Mouse (Mus musculus): ENCODE data around the gene Efhd1. TPM values are rescaled to one million over a fixed set of nuclear protein-coding genes. Genes with fewer than 3 reads are reported as not detected.

Efhd1 gene
- polyA plus RNA-seq, 1 experiment from 2014 or later = 26.0 TPM

DNA sequence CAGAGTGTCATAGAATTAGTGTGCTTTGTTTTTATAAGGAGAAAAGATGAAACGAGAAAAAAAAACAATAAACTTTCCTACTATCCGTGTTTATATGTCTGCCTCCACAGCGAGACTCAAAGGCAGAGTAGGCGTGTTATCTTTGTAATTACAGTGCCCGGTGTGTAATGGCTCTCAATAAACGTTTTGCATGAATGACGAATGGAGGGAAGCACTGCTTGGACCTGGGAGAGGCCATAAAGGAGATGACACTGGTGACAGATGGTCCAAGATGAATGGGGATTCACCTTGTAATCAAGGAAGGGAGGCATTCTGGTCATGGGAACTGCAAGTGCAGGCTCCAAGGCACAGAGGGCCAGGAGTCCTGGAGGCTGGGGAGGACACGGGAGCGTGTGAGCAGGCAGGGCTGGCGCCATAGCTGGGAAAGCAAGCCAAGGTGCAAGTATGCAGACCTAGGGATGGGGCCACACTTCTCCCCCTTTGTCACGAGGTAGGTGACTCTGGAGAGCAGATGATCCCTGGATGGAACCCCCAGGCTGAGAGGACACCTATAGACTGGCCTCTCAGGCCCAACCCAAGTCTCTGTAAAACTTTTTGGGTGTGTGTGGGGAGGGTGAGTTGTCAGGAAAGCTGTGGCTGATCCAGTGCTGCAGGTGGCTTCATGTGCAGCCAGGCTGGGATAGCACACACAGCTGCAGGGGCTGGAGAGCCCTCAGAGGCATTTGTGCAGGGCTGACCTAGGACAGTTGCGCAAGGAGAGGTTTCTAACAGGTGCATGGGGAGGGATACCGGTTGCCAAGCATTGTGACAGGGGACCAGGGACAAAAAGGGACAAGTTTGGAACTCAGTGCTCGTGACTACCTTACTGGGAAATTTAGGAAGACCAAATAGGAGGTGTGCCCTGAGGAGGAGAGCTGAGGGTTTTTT lies 36.5 kb downstream of the Efhd1 start:
- POLR2A ChIA-PET = no interaction called here
- in situ Hi-C loops (cut with MboI; ENCODE audit: low pct_unique_long_range_greater_than_20kb) = no loop called here
- no peaks in the 10 kb centered on the region for H3K27me3 ChIP-seq

DNA sequence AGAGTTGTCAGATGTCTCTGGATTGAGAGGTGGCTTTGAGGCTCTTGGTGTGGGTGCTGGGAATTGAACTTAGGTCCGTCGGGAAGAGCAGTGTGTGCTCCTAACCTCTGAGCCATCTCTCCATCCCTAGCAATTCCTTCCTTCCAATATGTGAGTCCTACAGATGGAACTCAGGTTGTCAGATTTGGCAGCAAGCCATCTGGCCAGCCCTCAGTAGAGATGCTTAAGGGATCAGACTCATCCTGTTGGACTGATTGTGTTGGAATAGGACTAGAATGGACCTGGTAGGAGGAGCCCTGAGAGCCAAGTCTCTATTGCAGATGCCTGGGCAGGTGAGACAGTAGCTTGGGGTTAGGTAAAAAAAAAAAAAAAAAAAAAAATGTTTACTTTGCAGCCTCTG lies 37.8 kb downstream of the Efhd1 start:
- H3K27me3 ChIP-seq = no peaks in the 10 kb centered on the region
- DNase-seq (ENCODE audit: low read depth, low spot score) (no peak), ATAC-seq (no peak)
- CTCF ChIA-PET = interaction anchor here (1.0 to 1.3 kb wide), 2 partner anchors 10 to 20 kb away, joined by 3 read pairs; no protein-coding TSS in a partner anchor
- in situ Hi-C loops (cut with MboI; ENCODE audit: low pct_unique_long_range_greater_than_20kb) = no loop called here
- POLR2A ChIA-PET = interaction anchor here (0.7 kb wide), 1 partner anchor 25 kb away, joined by 5 read pairs; no protein-coding TSS in a partner anchor
- TF ChIP-seq CTCF (IDR thresholded peaks at IDR 0.05) = no peak

More for the DNA sequence above, 36.5 kb downstream of the Efhd1 start:
- no peak for ATAC-seq
- no peak for DNase-seq (ENCODE audit: low read depth, low spot score)
- CTCF ChIA-PET = no interaction called here
- no peak for TF ChIP-seq CTCF (IDR thresholded peaks at IDR 0.05)

DNA sequence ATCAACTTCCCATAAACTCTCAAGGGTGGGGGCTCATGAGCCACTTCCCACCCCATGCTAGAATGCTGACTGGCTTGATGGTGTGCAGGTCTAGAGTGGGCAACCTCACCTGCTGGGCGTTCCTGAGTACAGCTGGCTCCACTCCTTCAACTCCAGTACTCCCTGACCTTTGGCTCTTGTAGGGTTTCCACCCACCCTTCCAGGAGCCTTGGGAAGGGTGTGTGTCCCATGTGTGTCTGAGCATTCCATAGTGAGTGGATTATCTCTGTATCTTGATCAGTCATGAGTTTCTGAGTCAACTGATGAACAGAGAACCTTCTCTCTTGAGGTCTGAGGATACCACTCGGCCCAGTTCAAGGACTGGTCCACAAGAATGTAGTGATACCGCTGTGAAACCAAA lies 44.8 kb downstream of the Efhd1 start:
- POLR2A ChIA-PET = no interaction called here
- DNase-seq (ENCODE audit: low read depth, low spot score) = no peak
- no peak for TF ChIP-seq CTCF (IDR thresholded peaks at IDR 0.05)
- in situ Hi-C loops (cut with MboI; ENCODE audit: low pct_unique_long_range_greater_than_20kb) = no loop called here
- H3K27me3 ChIP-seq = no peaks in the 10 kb centered on the region
- CTCF ChIA-PET = interaction anchor here (1.3 kb wide), 1 partner anchor 11 kb away, joined by 4 read pairs; no protein-coding TSS in a partner anchor
- ATAC-seq = no peak

DNA sequence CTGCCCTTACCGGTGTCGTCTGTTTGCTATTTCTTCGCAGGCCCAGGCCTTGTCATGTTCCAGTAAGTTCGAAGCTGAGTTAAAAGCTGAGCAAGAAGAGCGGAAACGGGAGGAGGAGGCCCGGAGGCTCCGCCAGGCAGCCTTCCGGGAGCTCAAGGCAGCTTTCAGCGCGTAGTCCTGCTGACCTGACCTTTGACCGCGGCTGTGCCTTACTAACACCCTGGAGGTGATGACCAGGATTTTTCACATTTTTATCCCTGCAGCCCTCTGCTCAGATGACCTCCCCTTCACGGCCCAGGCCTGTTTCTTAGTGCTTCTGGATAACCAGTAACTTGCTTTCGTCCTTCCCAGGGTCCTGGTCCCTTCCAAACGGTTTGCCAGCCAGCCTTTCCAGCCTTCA lies 45.5 kb downstream of the Efhd1 start:
- ATAC-seq (no peak), DNase-seq (ENCODE audit: low read depth, low spot score) (no peak)
- TF ChIP-seq CTCF (IDR thresholded peaks at IDR 0.05) = no peak
- H3K27me3 ChIP-seq = no peaks in the 10 kb centered on the region
- in situ Hi-C loops (cut with MboI; ENCODE audit: low pct_unique_long_range_greater_than_20kb) = no loop called here
- ChIA-PET POLR2A (no interaction called here), CTCF (interaction anchor here (1.3 kb wide), 1 partner anchor 11 kb away, joined by 4 read pairs; no protein-coding TSS in a partner anchor)

DNA sequence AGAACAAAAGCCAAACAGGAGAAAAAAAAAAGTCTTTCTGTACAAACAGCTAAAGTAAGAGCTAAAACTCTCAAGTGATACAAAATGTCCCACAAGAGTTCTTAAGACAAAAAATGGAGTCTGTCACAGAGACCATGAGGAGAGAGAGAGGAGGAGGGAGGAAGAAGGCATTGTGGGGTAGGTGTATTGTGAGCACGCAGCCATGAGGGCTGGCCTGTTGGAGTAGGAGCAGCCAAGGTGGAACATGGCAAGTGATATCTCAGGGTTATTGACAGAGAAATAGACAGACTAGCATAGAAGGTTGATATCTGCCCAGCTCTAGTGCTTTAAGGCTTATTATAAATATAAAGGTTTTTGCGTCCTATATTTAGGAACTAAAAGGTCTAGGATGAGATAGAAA lies 48.5 kb downstream of the Efhd1 start:
- ATAC-seq = no peak
- POLR2A ChIA-PET = interaction anchor here (0.6 kb wide), 1 partner anchor 744 kb away, joined by 3 read pairs; no protein-coding TSS in a partner anchor
- in situ Hi-C loops (cut with MboI; ENCODE audit: low pct_unique_long_range_greater_than_20kb) = no loop called here

DNA sequence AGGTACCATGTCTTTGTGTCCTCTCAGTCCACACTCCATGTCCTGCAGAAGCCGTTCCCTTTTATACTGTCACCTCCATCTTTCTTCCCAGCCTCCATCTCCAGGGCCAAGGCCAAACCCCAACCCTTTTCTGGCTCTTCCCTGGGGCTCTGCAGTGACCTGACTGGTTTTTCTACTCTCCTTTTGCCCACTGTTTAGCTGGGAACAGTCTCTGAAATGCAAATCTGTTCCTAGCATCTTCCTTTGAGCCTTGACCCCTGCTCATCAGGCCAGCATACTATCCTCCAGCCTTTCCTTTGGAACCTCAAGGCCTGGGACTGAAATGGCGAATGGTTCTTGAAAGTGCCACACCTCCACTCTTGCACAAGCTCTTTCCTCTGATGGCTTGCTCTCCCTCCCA lies 49.0 kb downstream of the Efhd1 start:
- no peaks in the 10 kb centered on the region for H3K27me3 ChIP-seq
- ATAC-seq = no peak
- in situ Hi-C loops (cut with MboI; ENCODE audit: low pct_unique_long_range_greater_than_20kb) = no loop called here
- ChIA-PET CTCF (no interaction called here), POLR2A (interaction anchor here (0.6 kb wide), 1 partner anchor 745 kb away, joined by 3 read pairs; no protein-coding TSS in a partner anchor)
- no peak for DNase-seq (ENCODE audit: low read depth, low spot score)
- TF ChIP-seq CTCF (IDR thresholded peaks at IDR 0.05) = no peak

More for the DNA sequence above, 48.5 kb downstream of the Efhd1 start:
- DNase-seq (ENCODE audit: low read depth, low spot score) = no peak
- no peaks in the 10 kb centered on the region for H3K27me3 ChIP-seq
- no peak for TF ChIP-seq CTCF (IDR thresholded peaks at IDR 0.05)
- CTCF ChIA-PET = no interaction called here

DNA sequence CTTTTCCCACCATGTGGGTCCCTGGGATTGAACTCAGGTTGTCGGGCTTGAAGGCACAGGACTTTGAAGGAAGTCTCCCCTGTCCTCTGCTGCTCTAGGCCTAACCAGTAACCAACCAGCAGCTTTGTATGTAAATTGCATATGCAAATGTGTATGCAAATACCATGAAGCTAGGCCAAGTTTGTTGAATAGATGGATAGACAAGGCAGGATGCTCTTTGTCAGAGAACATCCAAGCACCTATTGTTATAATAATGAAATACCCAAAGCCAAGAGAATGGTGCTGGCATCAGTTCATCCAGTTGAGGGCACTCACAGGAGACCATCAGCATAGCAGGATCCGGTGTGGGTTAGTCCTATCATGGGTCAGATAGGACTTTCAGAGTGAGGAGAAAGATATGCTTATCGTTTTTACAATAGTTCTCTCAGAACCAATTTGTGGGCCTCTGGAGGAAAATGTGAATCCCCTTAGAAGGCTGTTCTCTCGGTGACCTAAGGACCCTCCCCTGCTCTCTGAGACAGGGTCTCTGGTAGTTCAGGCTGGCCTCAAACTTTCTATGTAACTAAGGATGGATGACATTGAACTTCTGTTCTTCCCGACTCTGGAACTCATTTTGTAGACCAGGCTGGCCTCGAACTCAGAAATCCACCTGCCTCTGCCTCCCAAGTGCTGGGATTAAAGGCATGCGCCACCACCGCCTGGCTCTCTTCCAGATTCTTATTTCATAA lies 49.8 kb downstream of the Efhd1 start:
- no peaks in the 10 kb centered on the region for H3K27me3 ChIP-seq
- ChIA-PET POLR2A (no interaction called here), CTCF (no interaction called here)
- ATAC-seq = no peak
- DNase-seq (ENCODE audit: low read depth, low spot score) = no peak
- in situ Hi-C loops (cut with MboI; ENCODE audit: low pct_unique_long_range_greater_than_20kb) = no loop called here
- TF ChIP-seq CTCF (IDR thresholded peaks at IDR 0.05) = no peak

DNA sequence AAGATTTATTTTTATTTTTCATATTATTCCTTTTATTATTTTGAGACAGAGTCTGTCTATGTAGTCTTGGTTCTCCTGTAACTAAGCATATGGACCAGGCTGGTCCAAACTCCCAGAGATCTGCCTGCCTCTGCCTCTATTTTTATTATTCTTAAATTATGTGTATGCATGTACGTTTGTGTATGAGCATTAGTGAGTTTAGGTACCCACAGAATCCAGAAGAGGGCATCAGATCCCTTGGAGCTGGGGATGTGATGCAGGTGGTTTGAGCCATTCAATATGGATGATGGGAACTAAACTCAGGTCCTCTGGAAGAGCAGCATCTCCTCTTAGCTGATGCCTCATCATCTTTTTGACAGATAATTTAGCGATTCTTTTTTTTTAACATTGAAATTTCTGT lies 51.3 kb downstream of the Efhd1 start:
- in situ Hi-C loops (cut with MboI; ENCODE audit: low pct_unique_long_range_greater_than_20kb) = no loop called here
- ChIA-PET POLR2A (interaction anchor here (0.6 kb wide), 1 partner anchor 12 kb away, joined by 3 read pairs; the partner anchor contains the start of gene Gigyf2), CTCF (interaction anchor here (1.6 to 1.8 kb wide), 3 partner anchors 9 to 16 kb away, joined by 5 to 7 read pairs (median 5); no protein-coding TSS in a partner anchor)
- H3K27me3 ChIP-seq = no peaks in the 10 kb centered on the region
- ATAC-seq (no peak), DNase-seq (ENCODE audit: low read depth, low spot score) (no peak)
- peak; percentile 55 for TF ChIP-seq CTCF (IDR thresholded peaks at IDR 0.05)

DNA sequence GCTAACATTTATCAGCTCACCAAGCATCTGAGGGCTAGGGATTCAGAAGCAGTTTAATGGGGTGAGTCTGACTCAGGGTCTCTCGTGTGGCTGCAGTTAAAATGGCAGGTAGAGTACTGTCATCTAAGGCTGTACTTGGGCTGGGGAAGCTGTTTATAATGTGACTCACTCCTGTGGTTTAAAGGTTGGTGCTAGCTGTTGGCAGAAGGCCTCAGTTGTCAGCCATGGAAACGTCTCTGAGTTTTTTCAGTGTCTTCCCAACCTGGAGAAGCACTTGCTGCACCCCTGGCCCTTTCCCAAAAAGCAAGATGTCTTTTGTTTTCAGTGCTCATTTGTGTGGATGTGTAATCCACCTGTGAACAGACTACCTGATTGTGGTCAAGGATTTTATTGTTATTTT lies 51.7 kb downstream of the Efhd1 start:
- ATAC-seq (peak; percentile 90), DNase-seq (ENCODE audit: low read depth, low spot score) (peak; percentile 80)
- no peak for TF ChIP-seq CTCF (IDR thresholded peaks at IDR 0.05)
- POLR2A ChIA-PET = interaction anchor here (0.9 kb wide), 1 partner anchor 24 kb away, joined by 3 read pairs; no protein-coding TSS in a partner anchor
- no peaks in the 10 kb centered on the region for H3K27me3 ChIP-seq
- in situ Hi-C loops (cut with MboI; ENCODE audit: low pct_unique_long_range_greater_than_20kb) = no loop called here
- CTCF ChIA-PET = interaction anchor here (1.6 to 1.8 kb wide), 3 partner anchors 9 to 17 kb away, joined by 5 to 7 read pairs (median 5); no protein-coding TSS in a partner anchor

DNA sequence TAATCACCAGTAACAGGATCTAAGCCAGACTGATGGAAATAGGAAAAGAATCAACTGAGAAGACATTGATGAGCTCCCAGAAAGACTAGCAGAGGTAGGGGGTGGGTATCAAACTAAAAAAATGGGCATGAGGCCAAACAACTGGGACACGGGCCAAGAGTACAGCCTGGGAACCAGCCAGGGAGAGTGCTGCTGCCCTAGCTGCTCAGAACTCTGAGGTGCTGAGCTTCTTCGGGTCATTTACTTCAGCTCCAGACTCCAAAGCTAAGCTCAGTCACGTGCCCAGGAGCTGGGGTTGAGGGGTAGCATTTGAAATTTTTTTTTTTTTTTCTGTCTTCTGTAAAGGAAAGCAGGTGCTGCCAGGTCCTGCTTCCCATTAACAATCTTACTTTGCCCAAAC lies 52.5 kb downstream of the Efhd1 start:
- DNase-seq (ENCODE audit: low read depth, low spot score) = peak; percentile 80
- in situ Hi-C loops (cut with MboI; ENCODE audit: low pct_unique_long_range_greater_than_20kb) = no loop called here
- no peaks in the 10 kb centered on the region for H3K27me3 ChIP-seq
- no peak for TF ChIP-seq CTCF (IDR thresholded peaks at IDR 0.05)
- peak; percentile 62 for ATAC-seq
- ChIA-PET POLR2A (interaction anchor here (0.7 to 0.9 kb wide), 2 partner anchors 25 to 34 kb away, joined by 3 read pairs; no protein-coding TSS in a partner anchor), CTCF (interaction anchor here (0.9 to 1.8 kb wide), 3 partner anchors 8 to 22 kb away, joined by 5 to 7 read pairs (median 5); no protein-coding TSS in a partner anchor)

Data from Patski (cell line).